Mouse (Mus musculus) mouse embryonic stem cell (cell line): Measurements from ENCODE around the gene Dusp16.

Source experiments
- in situ Hi-C, 2 experiments: fragments of 300-500 bp; cut with MboI; formaldehyde crosslinking; loops; 1 replicate in 1 of 2; 3 replicates in 1 of 2; pipeline ENCODE4 v1.14.3; 2019 to 2020; ENCODE audit warnings: low sequenced_read_pairs in 2 of 2, low pct_unique_long_range_greater_than_20kb in 1 of 2, mixed read lengths in 1 of 2; ENCODE audit not compliant: unreplicated experiment in 1 of 2

Gene Dusp16

DNA sequence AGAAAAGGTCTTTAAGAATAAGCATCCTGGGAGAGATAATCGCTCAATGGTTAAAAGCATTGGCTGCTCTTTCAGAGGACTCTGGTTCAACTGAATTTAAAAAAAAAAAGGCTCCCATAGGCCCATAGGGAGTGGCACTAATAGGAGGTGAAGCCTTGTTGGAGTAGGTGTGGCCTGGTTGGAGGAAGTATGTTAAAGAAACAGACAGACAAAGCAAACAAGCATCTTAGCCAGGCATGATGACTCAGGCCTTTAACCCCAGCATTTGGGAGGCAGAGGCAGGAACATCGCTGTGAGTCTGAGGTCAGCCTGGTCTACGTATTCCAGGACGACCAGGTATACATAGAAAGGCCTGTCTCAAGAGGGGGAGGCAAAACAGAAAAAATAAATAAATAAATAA lies 39.0 kb downstream of the Dusp16 start:
- in situ Hi-C loops: no loop called here

DNA sequence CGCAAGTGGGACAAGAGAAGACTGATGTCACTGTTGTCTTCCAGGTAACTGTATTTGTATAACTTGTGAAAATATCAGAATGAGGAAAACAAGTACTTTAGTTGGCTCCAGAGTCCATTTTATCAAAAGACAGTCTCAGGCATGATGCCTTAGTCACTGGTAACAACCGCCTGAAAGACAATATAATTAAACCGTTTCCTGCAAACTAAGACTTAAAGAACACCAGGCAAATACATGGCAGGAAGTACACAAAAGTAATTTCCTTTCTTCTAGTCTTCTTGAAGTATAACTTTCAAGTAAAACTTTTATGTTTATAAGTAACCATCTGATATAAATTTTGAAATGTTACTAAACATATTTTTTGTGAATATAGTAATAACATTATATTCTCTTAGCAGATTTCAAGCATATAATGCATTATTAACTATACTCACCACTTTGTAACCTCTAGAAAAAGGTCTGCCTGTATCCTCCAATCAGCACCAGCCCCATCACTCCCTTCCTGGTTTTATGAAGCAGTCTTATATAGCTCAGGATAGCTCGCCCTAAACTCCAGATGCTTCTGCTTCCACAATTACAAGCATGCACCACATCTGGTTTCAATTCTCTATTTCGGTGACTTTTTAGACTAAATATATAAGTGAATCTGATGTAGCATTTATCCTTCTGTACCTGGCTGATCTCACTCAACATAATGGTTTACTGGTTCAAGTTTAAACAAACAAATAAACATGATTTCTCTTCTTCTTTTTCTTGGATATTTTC lies 40.4 kb downstream of the Dusp16 start:
- in situ Hi-C loops: no loop called here

DNA sequence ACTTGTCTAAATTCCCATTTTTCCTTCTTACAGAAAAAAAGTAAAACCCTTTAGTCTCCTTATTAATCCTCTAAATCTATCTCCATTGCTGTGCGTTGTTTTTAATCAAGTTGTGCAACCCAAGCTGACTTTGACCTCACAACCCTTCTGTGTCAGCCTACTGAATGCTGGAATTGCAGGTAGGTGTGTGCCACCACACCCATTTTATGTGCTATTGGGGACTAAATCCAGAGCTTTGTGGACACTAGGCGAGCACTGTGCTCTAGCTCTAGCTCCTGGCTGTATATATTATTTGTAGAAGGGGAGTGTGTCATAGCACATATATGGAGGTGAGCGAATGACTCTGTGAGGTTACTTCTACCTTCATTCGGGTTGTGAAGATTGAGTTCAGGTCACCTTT lies 41.3 kb downstream of the Dusp16 start:
- in situ Hi-C loops: no loop called here

DNA sequence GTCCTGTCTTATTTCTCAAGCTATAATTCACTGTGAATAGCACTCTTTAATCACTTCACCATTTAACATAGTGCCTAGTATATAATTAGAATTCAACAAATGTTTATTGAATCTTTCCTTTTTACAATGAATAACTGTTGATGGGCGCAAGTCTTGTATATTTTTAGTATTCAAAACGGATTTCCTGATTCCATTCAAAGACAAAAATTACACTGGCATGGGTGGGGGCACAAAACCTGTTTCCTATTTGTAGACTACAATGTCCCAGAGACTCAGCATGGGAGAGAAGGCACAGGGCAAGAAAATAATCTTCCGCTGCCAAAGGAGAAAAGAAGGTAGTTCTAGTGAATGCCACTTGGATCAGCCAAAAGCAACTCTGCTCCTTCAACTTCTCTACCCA lies 44.3 kb downstream of the Dusp16 start:
- in situ Hi-C loops: no loop called here

DNA sequence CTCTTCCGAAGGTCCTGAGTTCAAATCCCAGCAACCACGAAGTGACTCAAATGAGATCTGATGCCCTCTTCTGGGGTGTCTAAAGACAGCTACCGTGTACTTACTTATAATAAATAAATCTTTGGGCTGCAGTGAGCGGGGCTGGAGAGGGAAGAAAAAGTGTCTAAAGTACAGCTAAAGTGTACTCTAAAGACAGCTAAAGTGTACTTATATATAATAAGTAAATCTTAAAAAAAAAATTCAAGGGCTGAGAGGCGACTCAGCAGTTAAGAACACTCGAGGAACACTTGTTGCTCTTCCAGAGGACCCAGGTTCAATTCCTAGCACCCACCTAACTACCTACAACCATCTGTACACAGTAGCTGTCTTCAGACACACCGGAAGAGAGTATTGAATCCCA lies 46.5 kb downstream of the Dusp16 start:
- in situ Hi-C loops: no loop called here

DNA sequence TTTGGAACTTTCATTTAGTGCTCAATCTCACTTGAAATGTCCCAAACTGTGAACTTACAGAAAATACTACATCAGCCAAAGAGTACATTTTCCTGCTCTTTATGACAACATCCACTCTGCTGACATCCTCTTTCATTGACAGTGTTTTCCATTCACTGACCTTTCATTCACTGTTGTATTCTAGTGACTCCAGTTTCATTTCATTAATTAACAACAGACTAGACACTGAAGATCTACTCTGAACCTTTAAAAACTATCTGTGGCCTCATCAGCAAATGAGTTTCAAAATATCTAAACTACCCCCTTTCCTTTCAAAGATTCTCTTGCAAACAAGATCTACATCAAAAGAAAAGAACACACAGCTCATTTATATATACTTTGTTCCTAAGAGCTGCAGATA lies 48.9 kb downstream of the Dusp16 start:
- in situ Hi-C loops: no loop called here

DNA sequence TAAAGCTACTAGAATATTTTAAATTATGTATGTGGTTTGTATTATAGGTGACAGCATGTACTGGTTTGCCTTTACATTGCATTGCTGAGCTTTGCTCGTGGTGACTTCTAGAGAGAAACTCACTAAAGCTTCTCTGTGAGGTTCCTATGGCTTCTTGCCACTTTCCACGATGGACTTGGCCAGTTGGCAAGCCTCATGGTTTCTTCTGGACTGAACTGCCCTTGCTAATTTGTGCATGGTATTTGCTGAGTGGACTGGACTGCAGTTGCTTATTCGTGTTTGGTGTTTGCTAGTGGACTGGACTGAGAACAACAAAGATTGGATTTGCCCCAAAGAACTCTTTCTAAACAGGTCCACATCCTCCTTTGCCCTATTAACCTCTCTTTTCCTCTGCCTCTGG lies 55.6 kb downstream of the Dusp16 start:
- in situ Hi-C loops: no loop called here

DNA sequence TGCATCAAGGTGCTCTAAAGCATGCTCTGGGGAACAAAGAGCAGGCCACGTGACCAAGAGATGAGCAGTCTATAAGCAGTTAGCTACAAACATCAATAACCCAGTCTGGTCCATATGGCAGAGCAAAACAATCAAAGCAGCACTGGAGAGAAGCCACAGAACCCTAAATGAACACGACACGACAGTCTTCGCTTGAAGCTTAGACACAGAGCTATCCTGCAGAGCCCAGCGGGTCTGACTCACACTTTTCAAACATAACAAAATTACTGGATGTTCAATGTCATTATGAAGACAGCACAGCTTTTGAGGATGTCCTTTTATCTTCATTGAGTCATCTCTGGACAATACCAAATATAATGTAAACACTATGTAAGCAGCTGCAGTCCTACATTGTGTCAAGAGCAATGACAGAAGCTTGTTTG lies 58.6 kb downstream of the Dusp16 start:
- in situ Hi-C loops: no loop called here

DNA sequence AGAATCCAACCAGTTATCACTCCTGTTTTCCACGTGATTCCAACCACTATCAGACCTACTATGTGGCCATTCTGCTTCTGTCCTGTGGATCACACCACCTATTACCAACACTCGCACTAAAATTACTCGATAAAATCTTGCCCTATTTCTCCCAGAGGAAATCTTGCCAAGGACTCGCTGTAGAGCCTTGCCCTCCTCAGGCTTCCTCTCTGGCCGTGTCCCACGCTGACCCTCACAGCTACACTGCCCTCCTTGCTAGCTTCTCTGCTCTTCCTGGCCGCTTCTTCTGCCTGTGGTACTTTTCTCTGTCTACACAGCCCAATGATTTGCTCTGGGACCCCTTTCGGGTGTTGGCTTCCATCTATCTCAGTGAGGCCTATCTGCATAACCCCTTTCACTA lies 59.6 kb downstream of the Dusp16 start:
- in situ Hi-C loops: no loop called here

DNA sequence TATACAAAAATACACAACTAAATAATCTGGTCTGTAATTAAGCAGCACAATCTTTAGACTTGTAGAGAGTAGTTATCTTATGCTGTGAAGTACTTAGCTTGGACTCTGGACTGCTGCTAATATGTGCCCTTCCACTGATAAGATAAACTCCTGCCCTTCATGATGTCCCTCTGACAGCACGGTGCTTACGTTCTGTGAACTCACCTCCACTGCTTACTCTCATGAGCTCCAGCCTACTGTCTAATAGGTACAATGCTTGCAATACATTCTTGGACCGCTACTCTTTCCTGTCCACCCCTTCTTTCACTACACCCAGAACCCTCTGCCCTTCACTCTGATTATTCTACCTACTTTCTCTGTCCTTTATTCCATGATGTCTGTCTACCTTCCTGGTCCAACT lies 61.4 kb downstream of the Dusp16 start:
- in situ Hi-C loops: no loop called here

DNA sequence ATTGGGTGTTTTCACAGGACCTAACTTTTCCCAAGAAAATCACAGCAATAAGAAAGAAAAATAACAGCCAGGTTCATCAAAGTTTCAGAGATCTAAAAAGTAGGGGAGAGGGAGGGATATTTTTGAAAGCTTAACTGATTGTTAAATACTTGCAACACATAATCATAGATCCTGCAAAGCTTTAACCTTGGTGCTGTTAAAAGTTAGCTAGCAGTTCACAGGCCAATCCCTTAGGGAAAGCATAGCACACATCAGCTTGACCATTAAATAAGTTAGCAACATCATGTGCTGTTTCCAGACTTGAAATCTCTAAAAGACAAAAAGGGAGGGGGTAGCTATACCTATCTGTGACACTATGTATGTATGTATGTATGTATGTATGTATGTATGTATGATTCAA lies 67.0 kb downstream of the Dusp16 start:
- in situ Hi-C loops: no loop called here

DNA sequence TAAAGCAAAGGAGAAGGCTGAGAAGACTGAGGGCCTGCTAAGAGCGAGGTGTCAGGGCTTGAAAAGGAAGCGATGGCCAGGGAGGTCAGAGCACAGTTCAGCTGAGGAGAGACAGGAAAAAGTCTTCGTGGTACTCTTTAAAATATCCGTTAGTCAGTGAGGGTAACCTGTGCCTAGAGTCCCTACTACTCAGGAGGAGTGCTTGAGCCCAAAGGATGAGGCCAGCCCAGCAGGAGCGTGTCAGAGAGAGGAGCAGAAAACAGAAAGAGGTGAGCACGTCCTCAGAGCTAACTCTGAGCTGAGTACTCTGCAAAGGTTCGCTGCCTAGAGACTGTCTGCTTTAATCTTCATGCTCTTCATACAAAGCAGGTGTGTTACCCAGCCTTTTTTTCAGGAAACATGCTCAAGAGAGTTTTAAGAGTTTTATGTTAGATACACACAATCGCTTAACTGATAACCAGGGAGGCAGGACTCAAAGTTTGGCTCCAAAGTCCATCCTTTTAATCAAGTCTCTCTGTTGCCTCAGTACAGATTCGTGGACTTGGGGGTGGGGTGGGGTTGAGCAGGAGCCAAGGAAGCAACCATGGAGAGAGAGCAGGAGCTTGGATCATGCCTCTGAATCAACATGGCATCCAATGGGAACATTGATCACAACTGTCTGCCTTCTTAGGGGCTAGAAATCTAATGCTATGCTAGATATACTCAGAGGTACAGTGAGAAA lies 68.4 kb downstream of the Dusp16 start:
- in situ Hi-C loops: no loop called here

DNA sequence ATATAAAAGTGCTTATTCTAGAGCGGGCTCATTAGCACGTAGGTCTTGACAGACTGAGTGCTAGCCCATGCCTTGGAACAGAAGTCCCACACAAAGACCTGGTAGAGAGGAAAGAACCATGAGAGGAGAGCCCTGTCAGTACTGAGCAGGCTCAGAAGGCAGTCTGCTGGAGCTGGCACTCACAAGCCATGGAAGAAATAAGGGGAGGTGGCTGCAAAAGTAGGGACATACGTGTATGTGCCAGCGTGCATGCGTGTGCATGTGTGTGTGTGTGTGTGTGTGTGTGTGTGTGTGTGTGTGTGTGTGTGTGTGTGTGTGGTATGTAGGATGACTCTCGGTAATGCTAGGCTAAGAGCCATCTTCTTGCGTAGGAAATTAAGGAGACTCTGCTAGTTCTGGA lies 69.1 kb downstream of the Dusp16 start:
- in situ Hi-C loops: no loop called here

DNA sequence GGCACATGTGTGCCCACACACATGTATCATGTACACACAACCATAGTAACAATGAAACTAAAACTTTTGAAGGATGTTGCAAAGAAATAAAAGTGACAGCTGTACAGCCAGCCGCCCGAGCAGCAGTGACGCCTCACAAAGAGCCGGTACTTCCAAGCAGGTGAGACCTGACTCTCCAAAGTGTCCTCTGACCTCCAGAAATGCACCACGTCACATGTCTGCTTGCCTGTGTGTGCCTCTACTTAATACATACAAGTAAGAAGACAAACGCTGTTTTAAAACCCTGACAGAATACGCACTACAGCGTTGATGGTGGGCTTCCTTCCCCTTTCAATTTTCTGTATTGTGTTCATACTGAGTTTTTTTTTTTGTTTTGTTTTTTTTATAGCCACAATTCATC lies 69.5 kb downstream of the Dusp16 start:
- in situ Hi-C loops: no loop called here

DNA sequence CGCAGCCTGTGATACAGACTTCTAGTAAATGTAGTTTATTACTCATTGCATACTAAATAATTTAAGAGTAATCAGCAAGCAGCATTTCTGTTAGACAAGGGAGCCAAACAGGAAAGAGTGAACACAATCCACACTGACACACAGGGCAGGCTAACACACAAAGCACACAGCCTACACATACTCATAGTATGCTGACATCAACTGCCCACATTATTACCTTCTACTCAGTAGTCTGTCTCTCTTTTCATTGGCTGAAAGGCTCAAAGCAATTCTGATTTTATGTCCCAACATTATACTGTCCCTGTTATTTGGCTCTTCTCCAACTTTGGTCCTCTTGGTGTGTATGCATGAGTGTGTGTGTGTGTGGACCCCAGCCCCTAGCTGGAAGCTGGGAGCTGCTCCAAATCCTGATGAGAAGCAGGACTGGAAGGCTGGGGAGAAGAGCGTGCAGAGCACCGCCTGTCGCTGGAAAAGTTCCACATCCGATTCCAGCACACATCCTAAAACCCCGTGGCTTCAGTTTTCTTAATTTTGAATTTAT lies 70.6 kb downstream of the Dusp16 start:
- in situ Hi-C loops: no loop called here

DNA sequence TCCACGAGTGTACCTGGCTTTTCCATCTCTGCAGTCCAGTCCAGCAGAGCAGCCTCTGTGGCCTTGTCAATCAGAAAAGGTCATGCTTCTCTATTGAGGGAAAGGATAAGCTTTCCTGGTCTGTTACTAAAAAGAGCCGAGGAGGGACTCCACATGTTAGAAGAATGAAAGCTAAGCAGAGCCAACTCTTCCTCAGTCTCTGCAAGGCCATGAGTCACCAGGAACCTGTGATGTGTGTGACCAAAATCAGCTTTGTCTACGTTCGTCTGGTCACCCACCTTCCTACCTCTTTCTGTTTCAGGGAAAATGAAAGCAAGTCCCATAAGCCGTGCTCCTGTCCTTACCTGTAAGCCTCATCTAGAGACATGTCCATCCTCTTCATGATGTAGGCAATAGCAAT lies 72.3 kb downstream of the Dusp16 start:
- in situ Hi-C loops: no loop called here

DNA sequence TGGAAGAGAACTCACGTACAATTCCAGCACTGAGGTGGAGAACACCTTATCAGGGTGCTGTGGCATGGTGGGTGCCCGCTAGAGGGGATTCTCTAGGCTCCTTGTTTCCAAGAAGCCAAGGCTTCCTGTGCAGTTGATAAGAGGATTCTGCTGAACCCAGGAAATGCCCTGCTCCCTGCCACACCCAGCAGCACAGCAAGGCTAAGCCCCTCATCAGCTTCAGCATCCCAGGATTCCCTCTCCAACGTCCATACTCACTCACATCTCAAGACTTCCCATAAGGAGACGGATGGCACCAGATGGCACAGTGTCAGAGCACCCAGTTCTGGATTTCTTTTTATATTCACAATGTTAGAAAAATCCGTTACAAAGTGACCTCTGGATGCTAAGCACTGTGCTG lies 73.3 kb downstream of the Dusp16 start:
- in situ Hi-C loops: no loop called here

DNA sequence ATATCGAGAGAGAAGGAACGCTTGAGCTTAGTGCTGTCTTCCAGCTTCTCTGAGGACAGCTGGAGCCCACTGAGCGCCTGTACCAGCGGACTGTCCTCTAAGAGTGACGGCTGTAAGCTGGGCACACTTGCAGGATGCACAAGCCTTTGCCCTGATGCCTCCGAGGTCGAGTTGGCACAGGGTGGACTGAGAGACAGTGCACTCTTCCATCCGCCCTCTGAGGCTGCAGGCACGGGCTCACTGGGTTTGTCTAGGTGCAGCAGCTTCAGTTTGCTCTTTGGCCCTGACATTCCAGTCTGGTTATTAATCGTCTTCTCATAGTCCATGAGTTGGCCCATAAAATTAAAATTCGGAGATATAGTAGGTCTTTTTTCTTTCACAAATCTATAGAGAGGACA lies 73.8 kb downstream of the Dusp16 start:
- in situ Hi-C loops: no loop called here

DNA sequence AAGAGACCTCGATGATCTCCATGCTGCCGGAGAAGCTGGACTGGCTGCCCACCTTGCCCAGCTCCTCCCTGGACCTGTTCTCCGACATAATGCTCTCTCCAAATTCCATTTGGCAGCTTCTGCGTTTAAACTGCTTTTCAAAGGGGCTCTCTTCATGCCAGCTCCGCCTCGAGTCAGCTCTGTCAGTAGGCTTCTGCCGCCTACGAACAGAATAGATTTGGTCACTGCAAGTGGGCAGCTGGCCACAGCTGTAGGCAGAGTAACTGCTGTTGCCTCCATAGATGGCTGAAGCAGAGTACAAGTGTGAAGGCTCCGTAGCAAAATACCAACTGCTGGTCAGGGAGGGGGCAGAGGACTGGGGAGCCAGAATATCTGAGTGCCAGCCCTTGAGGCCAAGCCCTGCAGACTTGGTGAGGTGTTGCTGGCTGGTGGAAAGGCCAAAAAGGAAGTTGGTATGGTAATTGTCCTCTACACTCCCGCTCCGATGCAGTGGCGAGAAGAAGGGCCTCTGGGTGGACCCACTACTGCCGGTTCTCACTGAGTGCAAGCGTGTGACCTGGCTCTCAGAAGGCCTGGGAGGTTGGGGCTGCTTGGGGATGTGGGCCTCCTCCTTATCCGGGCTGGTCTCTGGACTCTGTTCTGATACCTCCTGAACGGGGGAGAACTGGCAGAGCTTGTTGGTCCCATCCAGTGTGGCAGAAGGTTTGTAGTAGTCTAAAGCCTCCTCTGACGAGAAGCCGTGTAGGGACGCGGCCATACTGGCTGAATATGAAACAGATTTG lies 74.3 kb downstream of the Dusp16 start:
- in situ Hi-C loops: no loop called here
